Mouse (Mus musculus) embryonic facial prominence, embryonic 11.5 days (tissue): ENCODE data around the gene Defa23. TPM values are rescaled to one million over a fixed set of nuclear protein-coding genes. Genes with fewer than 3 reads are reported as not detected.
"Not testable (repeated sequence)": the region's sequence is repeated elsewhere in the genome, so short reads cannot be mapped to it uniquely, and the experiment has no call there.

Experiments used
- ATAC-seq: fragments of 200-750 bp; cut with Nextera tagmentation; replicated peaks from 2 replicates; pipeline ENCODE4 v1.8.0; 2017; ENCODE audit warnings: low read depth; ENCODE audit not compliant: insufficient number of reproducible peaks, low FRiP score, low TSS enrichment
- DNase-seq: peaks from one replicate; pipeline ENCODE4 v3.0.0-alpha.2; 2015; ENCODE audit warnings: low spot score
- H3K27ac ChIP-seq: fragments of 300-500 bp; sonication (generic); replicated peaks from 2 replicates; pipeline ENCODE4 v1.5.1; 2014; ENCODE audit warnings: mild to moderate bottlenecking, low read depth, low read length, control low read depth
- H3K27me3 ChIP-seq: fragments of 300-500 bp; sonication (generic); 2 replicates; pipeline ENCODE4 v1.6.1; 2014; ENCODE audit warnings: mild to moderate bottlenecking, low read length, moderate library complexity, mixed read lengths; ENCODE audit not compliant: control insufficient read depth, insufficient read depth
- H3K36me3 ChIP-seq: fragments of 300-500 bp; sonication (generic); replicated peaks from 2 replicates; pipeline ENCODE4 v1.6.1; 2014; ENCODE audit warnings: low read depth, mild to moderate bottlenecking, low read length, moderate library complexity, mixed read lengths; ENCODE audit not compliant: control insufficient read depth, insufficient read depth
- H3K4me1 ChIP-seq: fragments of 300-500 bp; sonication (generic); 2 replicates; pipeline ENCODE4 v1.6.1; 2014; ENCODE audit warnings: low read length, mixed read lengths; ENCODE audit not compliant: control insufficient read depth, insufficient read depth
- H3K4me2 ChIP-seq: fragments of 300-500 bp; sonication (generic); 2 replicates; pipeline ENCODE4 v1.6.1; 2014; ENCODE audit warnings: low read depth, mild to moderate bottlenecking, control low read depth, low read length, moderate library complexity
- H3K4me3 ChIP-seq: fragments of 300-500 bp; sonication (generic); 2 replicates; pipeline ENCODE4 v1.5.1; 2014; ENCODE audit warnings: low read depth, low read length, control low read depth
- H3K9ac ChIP-seq: fragments of 300-500 bp; sonication (generic); replicated peaks from 2 replicates; pipeline ENCODE4 v1.6.1; 2014; ENCODE audit warnings: mild to moderate bottlenecking, control low read depth, low read length
- H3K9me3 ChIP-seq: fragments of 300-500 bp; sonication (generic); replicated peaks from 2 replicates; pipeline ENCODE4 v1.6.1; 2016; ENCODE audit warnings: mild to moderate bottlenecking, low read length, inconsistent platforms, mixed read lengths; ENCODE audit not compliant: control insufficient read depth
- WGBS: fragments of 180-500 bp; shearing (Covaris S2); extraction: QIAGEN DNeasy Blood & Tissue Kit; methylation state at CpG from one replicate; pipeline ENCODE4 v1.1.7; 2014; 5-methylcytosine and 5-hydroxymethylcytosine counted together
- polyA plus RNA-seq: library from polyadenylated mRNA; unstranded; fragments of >200 nt; fragmentation: Nextera tagmentation; extraction: Ambion mirVana; gene quantifications from 2 replicates; pipeline ENCODE4 v1.2.1, GENCODE M21; 2014

The Defa23 gene
- polyA plus RNA-seq, 1 experiment from 2014 or later: not detected

GRCm38 (mm10) chr8:21095950-21096349, 41.1 kb downstream of the Defa23 start, which contains the start of gene Gm14851:
Gene Gm14851, minus strand, starts transcription at chr8:21096050.
- not testable (repeated sequence) for H3K27me3 ChIP-seq, H3K4me2 ChIP-seq, H3K36me3 ChIP-seq, H3K4me1 ChIP-seq, DNase-seq, H3K27ac ChIP-seq, H3K9ac ChIP-seq, ATAC-seq, H3K4me3 ChIP-seq, H3K9me3 ChIP-seq
- no CpG with 5 or more reads among the region's 2 CpGs for WGBS

Other genes starting within 250 kb of the Defa23 start
- not detected in 2 replicates for gene Defb33, start 162.4 kb upstream of the Defa23 start, polyA plus RNA-seq
- not detected in 2 replicates for gene Gm15056, start 152.4 kb upstream of the Defa23 start, polyA plus RNA-seq
- not detected in 2 replicates for gene Gm6040, start 133.0 kb upstream of the Defa23 start, polyA plus RNA-seq
- not detected in 2 replicates for gene AY761185, start 110.3 kb upstream of the Defa23 start, polyA plus RNA-seq
- not detected in 2 replicates for gene Defa21, start 29.5 kb upstream of the Defa23 start, polyA plus RNA-seq
- not detected in 2 replicates for gene Defa35, start 10.0 kb downstream of the Defa23 start, polyA plus RNA-seq
- not detected in 2 replicates for gene Defa25, start 29.4 kb downstream of the Defa23 start, polyA plus RNA-seq
- not detected in 2 replicates for gene Gm14851, start 41.0 kb downstream of the Defa23 start, polyA plus RNA-seq
- not detected in 2 replicates for gene Defa30, start 79.6 kb downstream of the Defa23 start, polyA plus RNA-seq
- not detected in 2 replicates for gene Defa22, start 107.2 kb downstream of the Defa23 start, polyA plus RNA-seq
- gene Defa31, start 136.6 kb downstream of the Defa23 start, polyA plus RNA-seq: not detected in 2 replicates
- gene Gm15293, start 146.5 kb downstream of the Defa23 start, polyA plus RNA-seq: not detected in 2 replicates
- gene Gm15292, start 194.7 kb downstream of the Defa23 start, polyA plus RNA-seq: not detected in 2 replicates